Mouse (Mus musculus) gastrocnemius, adult 8-10 months (tissue): ENCODE measurements around the gene Rassf8. TPM values are rescaled to one million over a fixed set of nuclear protein-coding genes. Genes with fewer than 3 reads are reported as not detected.

Source experiments
- DNase-seq, 2 experiments: peaks; one replicate each; pipeline ENCODE4 v3.0.0; 2022; ENCODE audit warnings: low spot score in 2 of 2
- total RNA-seq, 4 experiments: library from RNA; stranded (reverse); gene quantifications; 2 replicates each; pipeline ENCODE4 v1.2.4; 2022

Gene Rassf8
- total RNA-seq, 4 experiments from 2014 or later = 24.1 to 34.3 (median 26.5) TPM

GRCm38 (mm10) chr6:145747671-145748640, 1.4 kb downstream of the Rassf8 start:
- no peak for DNase-seq

GRCm38 (mm10) chr6:145750394-145750793, 3.8 kb downstream of the Rassf8 start:
- DNase-seq = no peak

GRCm38 (mm10) chr6:145753296-145753695, 6.7 kb downstream of the Rassf8 start:
- DNase-seq = no peak

GRCm38 (mm10) chr6:145754416-145754815, 7.9 kb downstream of the Rassf8 start:
- DNase-seq = no peak

GRCm38 (mm10) chr6:145755942-145756639, 9.5 kb downstream of the Rassf8 start:
- no peak for DNase-seq

- DNase-seq = no peak
Measured at GRCm38 (mm10) chr6:145756640-145757005, 10.1 kb downstream of the Rassf8 start.

- no peak for DNase-seq
Measured at GRCm38 (mm10) chr6:145757346-145757745, 10.8 kb downstream of the Rassf8 start.

- DNase-seq = no peak
Measured at GRCm38 (mm10) chr6:145758685-145759084, 12.1 kb downstream of the Rassf8 start.

GRCm38 (mm10) chr6:145759432-145759831, 12.9 kb downstream of the Rassf8 start:
- no peak for DNase-seq

- DNase-seq = no peak
Measured at GRCm38 (mm10) chr6:145760246-145761016, 13.9 kb downstream of the Rassf8 start.

- DNase-seq = no peak
Measured at GRCm38 (mm10) chr6:145761151-145761935, 14.8 kb downstream of the Rassf8 start.

GRCm38 (mm10) chr6:145762016-145762415, 15.5 kb downstream of the Rassf8 start:
- DNase-seq = no peak

- no peak for DNase-seq
Measured at GRCm38 (mm10) chr6:145763051-145763450, 16.5 kb downstream of the Rassf8 start.

GRCm38 (mm10) chr6:145765011-145765410, 18.5 kb downstream of the Rassf8 start:
- no peak for DNase-seq

- no peak for DNase-seq
Measured at GRCm38 (mm10) chr6:145766971-145767370, 20.4 kb downstream of the Rassf8 start.

GRCm38 (mm10) chr6:145767637-145768036, 21.1 kb downstream of the Rassf8 start:
- DNase-seq = no peak

GRCm38 (mm10) chr6:145768671-145769292, 22.2 kb downstream of the Rassf8 start:
- peak; percentile 77 to 86 for DNase-seq

GRCm38 (mm10) chr6:145769855-145770254, 23.3 kb downstream of the Rassf8 start:
- DNase-seq = no peak

GRCm38 (mm10) chr6:145770272-145771000, 23.9 kb downstream of the Rassf8 start:
- DNase-seq = no peak

GRCm38 (mm10) chr6:145774436-145774835, 27.9 kb downstream of the Rassf8 start:
- DNase-seq = no peak
